Mouse (Mus musculus) intestine, embryonic 14.5 days (tissue): ENCODE measurements at regions not wholly inside any gene's neighbourhood (a gene's known extent, or its start where the extent isn't known, plus 50 kb on each side); places are given as distances from the start of the nearest gene placed in this dataset.

Experiments used
- ATAC-seq: fragments of 200-750 bp; cut with Nextera tagmentation; replicated peaks from 2 replicates; pipeline ENCODE4 v1.8.0; 2017; ENCODE audit warnings: low read depth, moderate number of reproducible peaks, moderate TSS enrichment, moderate library complexity; ENCODE audit not compliant: low FRiP score, low TSS enrichment
- DNase-seq: peaks from one replicate; pipeline ENCODE4 v3.0.0-alpha.2; 2018; ENCODE audit warnings: low spot score
- H3K27ac ChIP-seq: fragments of 300-500 bp; sonication (generic); 2 replicates; pipeline ENCODE4 v1.5.1; 2014; ENCODE audit warnings: low read depth, mild to moderate bottlenecking, control low read depth
- H3K27me3 ChIP-seq: fragments of 300-500 bp; sonication (generic); replicated peaks from 2 replicates; pipeline ENCODE4 v1.6.1; 2014; ENCODE audit warnings: low read length, control low read depth; ENCODE audit not compliant: control insufficient read depth, insufficient read depth
- H3K36me3 ChIP-seq: fragments of 300-500 bp; sonication (generic); 2 replicates; pipeline ENCODE4 v1.6.1; 2014; ENCODE audit warnings: low read length, control low read depth; ENCODE audit not compliant: control insufficient read depth, insufficient read depth
- H3K4me1 ChIP-seq: fragments of 300-500 bp; sonication (generic); replicated peaks from 2 replicates; pipeline ENCODE4 v1.6.1; 2014; ENCODE audit warnings: low read length, control low read depth, mixed read lengths; ENCODE audit not compliant: control insufficient read depth, insufficient read depth
- H3K4me2 ChIP-seq: fragments of 300-500 bp; sonication (generic); 2 replicates; pipeline ENCODE4 v1.6.1; 2014; ENCODE audit warnings: low read length
- H3K4me3 ChIP-seq: fragments of 300-500 bp; sonication (generic); 2 replicates; pipeline ENCODE4 v1.5.1; 2014; ENCODE audit warnings: low read depth, low read length, control low read depth, mixed read lengths
- H3K9ac ChIP-seq: fragments of 300-500 bp; sonication (generic); 2 replicates; pipeline ENCODE4 v1.6.1; 2014; ENCODE audit warnings: mild to moderate bottlenecking, low read length
- H3K9me3 ChIP-seq: fragments of 300-500 bp; sonication (generic); 2 replicates; pipeline ENCODE4 v1.6.1; 2016; ENCODE audit warnings: low read length, control low read depth; ENCODE audit not compliant: control insufficient read depth
- WGBS: fragments of 180-500 bp; shearing (Covaris S2); extraction: QIAGEN DNeasy Blood & Tissue Kit; methylation state at CpG from one replicate; pipeline ENCODE4 v1.1.7; 2014; 5-methylcytosine and 5-hydroxymethylcytosine counted together

DNA sequence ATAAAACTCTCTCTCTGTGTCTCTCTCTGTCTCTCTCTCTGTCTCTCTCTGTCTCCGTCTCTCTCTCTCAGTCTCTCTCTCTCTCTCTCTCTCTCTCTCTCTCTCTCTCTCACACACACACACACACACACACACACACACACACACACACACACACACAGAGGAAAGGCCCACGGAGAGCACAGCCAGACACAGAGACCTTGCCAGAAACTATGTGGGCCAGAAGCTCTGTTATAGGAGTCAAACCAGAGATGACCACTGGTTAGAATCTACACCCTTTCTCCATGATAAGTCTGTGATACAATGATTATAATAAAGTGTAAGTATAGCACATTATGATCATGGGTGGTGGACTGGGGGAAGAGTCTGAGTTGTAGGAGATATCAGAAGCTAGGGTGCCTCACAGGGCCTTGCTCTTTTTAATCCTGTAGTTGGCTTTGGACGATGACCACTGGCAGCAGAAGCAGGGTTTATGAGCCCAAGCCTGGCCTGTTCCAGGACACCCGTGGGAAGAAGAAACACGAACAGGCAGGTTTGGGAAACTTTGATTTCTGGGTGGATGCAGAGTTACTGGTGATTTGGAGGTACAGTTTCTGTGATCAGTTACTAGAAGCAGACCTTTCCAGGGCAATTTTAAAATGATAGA lies 80.2 kb upstream of the Dazl start:
- Histone ChIP-seq H3K9me3 (no peaks in the 10 kb centered on the region), H3K4me2 (no peak overlapping the region), H3K27me3 (no peaks in the 10 kb centered on the region), H3K4me3 (no peak overlapping the region), H3K36me3 (no peaks in the 10 kb centered on the region), H3K27ac (no peak overlapping the region), H3K9ac (no peak overlapping the region), H3K4me1 (no peaks in the 10 kb centered on the region)
- no peak for ATAC-seq
- WGBS, result 77% methylated on average over 5 of the region's 5 CpGs
- no peak for DNase-seq

DNA sequence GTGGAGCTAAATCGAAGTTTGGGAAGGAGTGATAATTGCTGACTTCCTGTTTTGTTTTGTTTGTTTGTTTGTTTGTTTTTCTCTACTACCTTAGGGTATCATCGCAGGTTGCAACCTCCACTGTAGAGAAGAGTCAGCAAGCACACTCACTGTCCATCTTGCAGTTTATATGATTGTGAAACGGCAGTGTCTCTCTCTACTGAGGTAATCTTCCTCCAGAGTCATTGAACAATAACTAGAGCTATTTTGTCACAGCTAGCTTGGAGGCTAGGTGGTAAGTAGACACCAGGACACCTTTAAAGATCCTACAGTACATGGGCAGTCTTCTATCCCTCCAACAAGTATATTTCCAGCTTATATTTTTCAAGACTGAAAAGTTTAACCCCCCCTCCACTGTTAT lies 82.0 kb upstream of the Dazl start:
- H3K27ac ChIP-seq, result no peak overlapping the region
- H3K9ac ChIP-seq, result no peak overlapping the region
- H3K4me2 ChIP-seq, result no peak overlapping the region
- no peak overlapping the region for H3K4me3 ChIP-seq
- ATAC-seq (no peak), DNase-seq (no peak)
- WGBS, result 79% methylated on average over 3 of the region's 3 CpGs
- H3K4me1 ChIP-seq, result no peaks in the 10 kb centered on the region
- H3K36me3 ChIP-seq, result no peaks in the 10 kb centered on the region
- no peaks in the 10 kb centered on the region for H3K27me3 ChIP-seq
- H3K9me3 ChIP-seq, result no peaks in the 10 kb centered on the region

DNA sequence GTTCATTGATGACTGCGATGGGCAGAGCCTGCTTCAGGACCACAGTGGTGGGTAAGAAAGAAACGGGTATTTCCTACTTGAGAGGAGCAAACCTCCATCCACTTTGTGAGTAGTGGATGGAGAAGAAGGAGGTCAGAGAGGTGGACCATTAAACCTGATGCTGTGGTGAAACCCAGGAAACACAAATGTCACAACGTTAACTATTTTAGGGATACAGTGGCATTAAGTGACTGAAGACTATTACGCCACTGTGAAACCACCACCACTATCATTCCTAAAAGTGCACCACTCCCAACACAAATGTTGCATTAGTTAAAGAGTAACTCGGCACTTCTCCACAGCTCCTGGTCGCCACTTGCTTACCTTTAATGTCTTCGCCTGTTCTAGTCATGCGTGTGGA lies 83.3 kb upstream of the Dazl start:
- no peak overlapping the region for H3K4me2 ChIP-seq
- no peaks in the 10 kb centered on the region for H3K9me3 ChIP-seq
- no peaks in the 10 kb centered on the region for H3K27me3 ChIP-seq
- no peak overlapping the region for H3K27ac ChIP-seq
- no peak overlapping the region for H3K4me3 ChIP-seq
- no peaks in the 10 kb centered on the region for H3K4me1 ChIP-seq
- H3K36me3 ChIP-seq, result no peaks in the 10 kb centered on the region
- H3K9ac ChIP-seq, result no peak overlapping the region
- DNase-seq, result no peak
- WGBS, result 80% methylated on average over 8 of the region's 8 CpGs
- ATAC-seq, result no peak

DNA sequence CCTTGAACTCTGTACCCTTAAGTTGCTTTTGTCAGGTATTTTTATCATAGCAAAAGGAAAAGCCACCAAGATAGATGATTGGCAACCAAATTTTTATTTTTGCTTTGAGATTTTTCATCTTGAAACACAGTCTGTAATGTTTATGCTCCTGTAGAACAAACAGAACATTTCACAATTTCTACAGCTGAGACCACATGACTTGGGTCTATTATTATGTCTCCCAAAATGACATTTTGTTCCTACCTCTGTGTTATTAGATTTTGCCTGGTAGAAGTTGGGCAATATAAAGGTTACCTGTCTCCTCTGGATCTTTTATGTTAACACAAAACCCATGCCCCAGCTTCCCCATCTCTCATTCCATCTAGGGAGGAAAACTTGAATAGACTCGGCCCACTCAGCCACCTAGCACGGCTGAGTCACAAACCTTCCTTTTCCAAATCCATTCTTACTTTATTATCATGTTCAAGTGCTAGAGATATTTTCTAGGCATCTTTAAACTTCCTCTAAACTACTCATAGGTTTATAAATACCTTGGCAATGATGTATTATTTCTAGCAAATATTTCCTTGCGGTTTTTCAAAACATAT lies 84.8 kb upstream of the Dazl start:
- Histone ChIP-seq H3K4me3 (no peak overlapping the region), H3K9ac (no peak overlapping the region), H3K36me3 (no peaks in the 10 kb centered on the region), H3K27me3 (no peaks in the 10 kb centered on the region), H3K4me1 (no peaks in the 10 kb centered on the region), H3K9me3 (no peaks in the 10 kb centered on the region), H3K27ac (no peak overlapping the region), H3K4me2 (no peak overlapping the region)
- DNase-seq, result peak; percentile 18
- whole genome bisulfite sequencing, result 85% methylated on average over 3 of the region's 3 CpGs
- ATAC-seq, result no peak

DNA sequence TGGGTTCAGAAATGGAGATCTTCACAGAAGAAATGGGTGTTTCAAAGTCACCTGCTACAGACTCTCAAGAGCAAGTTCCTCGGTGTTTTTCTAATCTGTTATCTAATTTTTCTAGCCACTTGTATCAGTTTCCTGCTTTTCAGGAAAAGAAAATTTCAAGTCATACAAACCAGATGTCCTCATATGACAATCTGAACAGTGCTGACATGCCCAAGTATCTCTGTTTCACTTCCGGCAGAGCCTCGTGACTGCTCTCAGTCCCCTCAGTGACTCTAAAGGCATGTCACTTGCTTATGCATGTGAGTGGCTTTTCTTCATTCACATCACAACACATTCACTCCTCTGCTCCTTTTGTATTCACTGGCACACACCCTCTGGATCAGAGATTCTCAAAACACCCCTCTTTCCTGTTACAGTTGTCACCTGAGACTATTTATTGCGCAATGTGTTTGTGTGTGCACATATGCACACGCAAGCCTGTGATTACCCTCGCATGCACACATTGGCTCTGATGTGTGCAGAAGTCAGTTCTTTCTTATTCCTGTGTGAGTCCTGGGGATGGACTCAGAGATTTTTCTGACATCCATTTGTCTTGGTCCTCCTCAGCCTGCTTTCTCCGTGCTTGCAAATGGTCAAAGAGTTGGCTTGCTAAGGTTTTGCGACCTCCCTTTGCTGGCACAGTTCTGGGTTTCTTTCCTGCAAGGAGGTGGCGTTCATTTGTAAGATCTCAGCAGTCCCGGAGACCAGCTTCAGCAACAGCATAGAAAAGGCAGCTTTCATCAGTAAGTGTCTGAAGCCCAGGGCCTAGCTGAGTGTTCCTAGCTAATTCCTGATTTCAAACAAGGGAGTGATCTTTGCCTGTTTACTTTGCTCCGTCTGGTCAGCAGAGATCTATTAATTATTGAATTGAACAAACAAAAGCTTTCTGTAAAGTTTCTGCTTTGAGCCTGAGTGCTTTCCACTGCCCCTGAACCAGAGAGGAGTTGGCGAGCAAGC lies 95.6 kb upstream of the Dazl start:
- Histone ChIP-seq H3K4me1 (0 out of 2 replicates have a peak, but pooled peaks cover 2% of the 10 kb centered on the region), H3K9ac (no peak overlapping the region), H3K27ac (no peak overlapping the region), H3K27me3 (no peaks in the 10 kb centered on the region), H3K4me2 (no peak overlapping the region), H3K9me3 (no peaks in the 10 kb centered on the region), H3K36me3 (no peaks in the 10 kb centered on the region), H3K4me3 (no peak overlapping the region)
- DNase-seq, result peak; percentile 55
- ATAC-seq, result no peak
- WGBS, result 62% methylated on average over 12 of the region's 12 CpGs

DNA sequence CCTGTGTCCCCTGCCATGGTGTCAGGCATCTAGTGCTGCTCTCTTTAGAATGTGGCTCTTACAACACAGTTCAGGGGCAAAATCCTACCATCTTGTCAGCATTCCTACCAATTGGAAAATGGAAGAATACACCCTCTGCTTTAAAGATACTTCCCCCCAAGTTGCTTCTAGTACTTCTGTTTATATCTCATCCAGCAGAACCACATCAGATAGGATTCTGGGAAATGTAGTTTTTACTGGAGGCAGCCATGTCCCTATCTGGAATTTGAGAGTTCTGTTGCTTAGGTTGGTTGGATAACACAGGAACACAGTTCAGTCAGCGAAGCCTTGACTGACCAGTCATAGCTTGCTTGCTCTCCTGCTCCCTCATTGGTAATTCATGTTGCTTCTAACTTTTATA lies 96.7 kb upstream of the Dazl start:
- Histone ChIP-seq H3K36me3 (no peaks in the 10 kb centered on the region), H3K4me1 (0 out of 2 replicates have a peak, but pooled peaks cover 2% of the 10 kb centered on the region), H3K9ac (no peak overlapping the region), H3K4me3 (no peak overlapping the region), H3K4me2 (no peak overlapping the region), H3K27me3 (no peaks in the 10 kb centered on the region), H3K9me3 (no peaks in the 10 kb centered on the region), H3K27ac (no peak overlapping the region)
- DNase-seq (peak; percentile 43), ATAC-seq (no peak)
- 91% methylated on average over 1 of the region's 1 CpGs for WGBS

DNA sequence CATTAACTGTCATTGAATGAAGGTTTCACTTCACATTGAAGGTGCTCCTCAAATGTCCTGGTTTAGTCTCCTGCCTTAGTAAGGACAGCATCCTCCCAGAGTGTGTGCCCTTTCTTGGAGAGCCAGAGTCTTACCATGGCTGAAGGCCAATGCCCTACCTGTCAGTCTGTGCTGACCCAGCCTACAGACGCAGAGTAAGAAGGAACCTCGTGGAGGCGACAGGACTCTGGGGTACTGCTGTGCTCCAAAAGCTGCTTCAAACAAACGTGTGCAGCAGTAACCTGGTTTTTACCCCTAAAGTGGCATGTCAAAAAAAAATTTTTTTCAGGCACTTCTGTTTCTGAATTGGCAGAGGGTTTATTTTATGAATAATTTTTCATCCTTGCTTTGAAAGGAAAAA lies 97.8 kb upstream of the Dazl start:
- Histone ChIP-seq H3K4me2 (no peak overlapping the region), H3K27ac (no peak overlapping the region), H3K9ac (no peak overlapping the region), H3K9me3 (no peaks in the 10 kb centered on the region), H3K36me3 (no peaks in the 10 kb centered on the region), H3K27me3 (no peaks in the 10 kb centered on the region), H3K4me1 (0 out of 2 replicates have a peak, but pooled peaks cover 2% of the 10 kb centered on the region), H3K4me3 (no peak overlapping the region)
- DNase-seq, result peak; percentile 44
- 80% methylated on average over 4 of the region's 4 CpGs for WGBS
- no peak for ATAC-seq

DNA sequence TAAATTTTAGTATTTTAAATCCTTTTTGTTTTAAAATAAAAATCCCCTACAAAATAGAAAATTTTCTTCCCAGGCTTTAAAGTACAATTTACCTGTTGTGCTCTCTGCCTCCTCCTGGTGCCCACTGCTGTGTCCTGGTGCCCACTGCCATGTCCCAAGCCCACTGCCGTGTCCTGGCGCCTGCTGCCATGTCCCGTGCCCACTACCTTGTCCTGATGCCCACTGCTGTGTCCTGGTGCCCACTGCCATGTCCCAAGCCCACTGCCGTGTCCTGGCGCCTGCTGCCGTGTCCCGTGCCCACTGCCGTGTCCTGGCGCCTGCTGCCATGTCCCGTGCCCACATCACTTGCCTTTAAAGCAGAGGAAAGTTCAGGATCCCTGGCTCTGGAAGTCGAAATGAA lies 98.6 kb upstream of the Dazl start:
- no peak overlapping the region for H3K4me3 ChIP-seq
- 0 out of 2 replicates have a peak, but pooled peaks cover 2% of the 10 kb centered on the region for H3K4me1 ChIP-seq
- DNase-seq (no peak), ATAC-seq (no peak)
- no peaks in the 10 kb centered on the region for H3K36me3 ChIP-seq
- no peak overlapping the region for H3K27ac ChIP-seq
- no peaks in the 10 kb centered on the region for H3K27me3 ChIP-seq
- WGBS, result 94% methylated on average over 11 of the region's 11 CpGs
- H3K4me2 ChIP-seq, result no peak overlapping the region
- H3K9ac ChIP-seq, result no peak overlapping the region
- H3K9me3 ChIP-seq, result no peaks in the 10 kb centered on the region
